Mouse (Mus musculus) heart, embryonic 13.5 days (tissue): ENCODE measurements at regions not wholly inside any gene's neighbourhood (a gene's known extent, or its start where the extent isn't known, plus 50 kb on each side); places are given as distances from the start of the nearest gene placed in this dataset.

ENCODE experiments used
- ATAC-seq: fragments of 200-750 bp; cut with Nextera tagmentation; 2 replicates; pipeline ENCODE4 v1.8.0; 2017; ENCODE audit warnings: moderate TSS enrichment; ENCODE audit not compliant: insufficient number of reproducible peaks, low FRiP score, low TSS enrichment; ENCODE audit errors: extremely low read depth
- H3K27ac ChIP-seq: fragments of 300-500 bp; sonication (generic); replicated peaks from 2 replicates; pipeline ENCODE4 v1.5.1; 2015; ENCODE audit warnings: moderate library complexity, mild to moderate bottlenecking, inconsistent platforms
- H3K27me3 ChIP-seq: fragments of 300-500 bp; sonication (generic); replicated peaks from 2 replicates; pipeline ENCODE4 v1.6.1; 2015; ENCODE audit warnings: mild to moderate bottlenecking, inconsistent platforms
- H3K36me3 ChIP-seq: fragments of 300-500 bp; sonication (generic); 2 replicates; pipeline ENCODE4 v1.6.1; 2015; ENCODE audit warnings: mild to moderate bottlenecking, inconsistent platforms
- H3K4me1 ChIP-seq: fragments of 300-500 bp; sonication (generic); 2 replicates; pipeline ENCODE4 v1.6.1; 2015; ENCODE audit warnings: inconsistent platforms
- H3K4me2 ChIP-seq: fragments of 300-500 bp; sonication (generic); 2 replicates; pipeline ENCODE4 v1.6.1; 2015; ENCODE audit warnings: inconsistent platforms, mild to moderate bottlenecking, moderate library complexity
- H3K4me3 ChIP-seq: fragments of 300-500 bp; sonication (generic); 2 replicates; pipeline ENCODE4 v1.5.1; 2015; ENCODE audit warnings: moderate library complexity, mild to moderate bottlenecking, inconsistent platforms
- H3K9ac ChIP-seq: fragments of 300-500 bp; sonication (generic); 2 replicates; pipeline ENCODE4 v1.6.1; 2015; ENCODE audit warnings: inconsistent platforms, mild to moderate bottlenecking, moderate library complexity
- H3K9me3 ChIP-seq: fragments of 300-500 bp; sonication (generic); 2 replicates; pipeline ENCODE4 v1.6.1; 2016; ENCODE audit warnings: inconsistent platforms
- WGBS: fragments of 180-500 bp; shearing (Covaris S2); methylation state at CpG from one replicate; pipeline ENCODE4 v1.1.7; 2015; ENCODE audit warnings: mixed read lengths; 5-methylcytosine and 5-hydroxymethylcytosine counted together

GRCm38 (mm10) chr12:39724172-39724571 lies 313.7 kb downstream of the Arl4a start:
- no peak overlapping the region for H3K4me3 ChIP-seq
- no peak overlapping the region for H3K4me2 ChIP-seq
- H3K27me3 ChIP-seq: no peaks in the 10 kb centered on the region
- no peak for ATAC-seq
- no peak overlapping the region for H3K9ac ChIP-seq
- 75% methylated on average over 2 of the region's 2 CpGs for WGBS
- no peaks in the 10 kb centered on the region for H3K9me3 ChIP-seq
- H3K36me3 ChIP-seq: no peaks in the 10 kb centered on the region
- no peak overlapping the region for H3K27ac ChIP-seq
- no peaks in the 10 kb centered on the region for H3K4me1 ChIP-seq

- Histone ChIP-seq H3K4me3 (no peak overlapping the region), H3K9me3 (no peaks in the 10 kb centered on the region), H3K27me3 (no peaks in the 10 kb centered on the region), H3K9ac (no peak overlapping the region), H3K36me3 (no peaks in the 10 kb centered on the region), H3K4me1 (peaks cover 4% of the 10 kb centered on the region; the same call in 1 of the 2 replicates), H3K4me2 (no peak overlapping the region), H3K27ac (no peak overlapping the region)
- 38% methylated on average over 4 of the region's 4 CpGs for WGBS
- no peak for ATAC-seq
These were observed 322.7 kb downstream of the Arl4a start for GRCm38 (mm10) chr12:39715120-39715519.

- H3K27ac ChIP-seq: no peak overlapping the region
- no peaks in the 10 kb centered on the region for H3K27me3 ChIP-seq
- H3K9me3 ChIP-seq: no peaks in the 10 kb centered on the region
- H3K4me3 ChIP-seq: no peak overlapping the region
- no peak overlapping the region for H3K4me2 ChIP-seq
- H3K9ac ChIP-seq: no peak overlapping the region
- 59% methylated on average over 2 of the region's 2 CpGs for WGBS
- H3K4me1 ChIP-seq: peaks cover 4% of the 10 kb centered on the region; the same call in 1 of the 2 replicates
- no peak for ATAC-seq
- no peaks in the 10 kb centered on the region for H3K36me3 ChIP-seq
These were observed 323.5 kb downstream of the Arl4a start for GRCm38 (mm10) chr12:39714169-39714794.

- WGBS: 81% methylated on average over 1 of the region's 1 CpGs
- H3K4me3 ChIP-seq: no peak overlapping the region
These were observed 326.0 kb downstream of the Arl4a start for GRCm38 (mm10) chr12:39711807-39712206.

GRCm38 (mm10) chr12:39709850-39710249 lies 328.0 kb downstream of the Arl4a start:
- ATAC-seq: no peak
- H3K4me1 ChIP-seq: no peaks in the 10 kb centered on the region
- H3K9me3 ChIP-seq: no peaks in the 10 kb centered on the region
- WGBS: 79% methylated on average over 5 of the region's 5 CpGs
- no peak overlapping the region for H3K4me2 ChIP-seq
- H3K4me3 ChIP-seq: no peak overlapping the region
- H3K36me3 ChIP-seq: no peaks in the 10 kb centered on the region
- H3K9ac ChIP-seq: no peak overlapping the region
- no peaks in the 10 kb centered on the region for H3K27me3 ChIP-seq
- H3K27ac ChIP-seq: no peak overlapping the region

More at GRCm38 (mm10) chr12:39711807-39712206, 326.0 kb downstream of the Arl4a start:
- H3K9me3 ChIP-seq: no peaks in the 10 kb centered on the region
- peaks cover 4% of the 10 kb centered on the region; the same call in 1 of the 2 replicates for H3K4me1 ChIP-seq
- no peak overlapping the region for H3K4me2 ChIP-seq
- H3K27me3 ChIP-seq: no peaks in the 10 kb centered on the region
- no peak overlapping the region for H3K9ac ChIP-seq
- no peak overlapping the region for H3K27ac ChIP-seq
- H3K36me3 ChIP-seq: no peaks in the 10 kb centered on the region
- ATAC-seq: no peak

GRCm38 (mm10) chr12:39697182-39697581 lies 340.6 kb downstream of the Arl4a start:
- no peak overlapping the region for H3K27ac ChIP-seq
- WGBS: 79% methylated on average over 3 of the region's 3 CpGs
- no peaks in the 10 kb centered on the region for H3K27me3 ChIP-seq
- no peak overlapping the region for H3K4me2 ChIP-seq
- no peaks in the 10 kb centered on the region for H3K4me1 ChIP-seq
- no peak overlapping the region for H3K9ac ChIP-seq
- H3K4me3 ChIP-seq: no peak overlapping the region
- no peaks in the 10 kb centered on the region for H3K9me3 ChIP-seq
- no peak for ATAC-seq
- H3K36me3 ChIP-seq: no peaks in the 10 kb centered on the region

GRCm38 (mm10) chr12:39695322-39695721 lies 342.5 kb downstream of the Arl4a start:
- no peaks in the 10 kb centered on the region for H3K4me1 ChIP-seq
- H3K9ac ChIP-seq: no peak overlapping the region
- H3K9me3 ChIP-seq: no peaks in the 10 kb centered on the region
- H3K4me3 ChIP-seq: no peak overlapping the region
- no peak overlapping the region for H3K4me2 ChIP-seq
- no peak overlapping the region for H3K27ac ChIP-seq
- no peak for ATAC-seq
- H3K36me3 ChIP-seq: no peaks in the 10 kb centered on the region
- H3K27me3 ChIP-seq: no peaks in the 10 kb centered on the region
- 36% methylated on average over 1 of the region's 1 CpGs for WGBS

GRCm38 (mm10) chr12:39692043-39692442 lies 345.8 kb downstream of the Arl4a start:
- Histone ChIP-seq H3K9me3 (no peaks in the 10 kb centered on the region), H3K4me2 (no peak overlapping the region), H3K9ac (no peak overlapping the region), H3K27me3 (no peaks in the 10 kb centered on the region), H3K36me3 (no peaks in the 10 kb centered on the region), H3K4me3 (no peak overlapping the region), H3K27ac (no peak overlapping the region), H3K4me1 (no peaks in the 10 kb centered on the region)
- WGBS: 82% methylated on average over 2 of the region's 2 CpGs
- no peak for ATAC-seq

- no peaks in the 10 kb centered on the region for H3K27me3 ChIP-seq
- H3K27ac ChIP-seq: no peak overlapping the region
- H3K4me2 ChIP-seq: no peak overlapping the region
- H3K9ac ChIP-seq: no peak overlapping the region
- H3K4me3 ChIP-seq: no peak overlapping the region
- ATAC-seq: no peak
- no peaks in the 10 kb centered on the region for H3K9me3 ChIP-seq
- no peaks in the 10 kb centered on the region for H3K4me1 ChIP-seq
- no peaks in the 10 kb centered on the region for H3K36me3 ChIP-seq
These were observed 352.4 kb downstream of the Arl4a start for GRCm38 (mm10) chr12:39685399-39685798.

GRCm38 (mm10) chr12:39682121-39682520 lies 355.7 kb downstream of the Arl4a start:
- Histone ChIP-seq H3K4me1 (no peaks in the 10 kb centered on the region), H3K36me3 (no peaks in the 10 kb centered on the region), H3K9ac (no peak overlapping the region), H3K4me2 (no peak overlapping the region), H3K27ac (no peak overlapping the region), H3K9me3 (no peaks in the 10 kb centered on the region), H3K27me3 (no peaks in the 10 kb centered on the region), H3K4me3 (no peak overlapping the region)
- no peak for ATAC-seq
- WGBS: 62% methylated on average over 1 of the region's 1 CpGs

- no peak for ATAC-seq
- Histone ChIP-seq H3K36me3 (no peaks in the 10 kb centered on the region), H3K4me1 (no peaks in the 10 kb centered on the region), H3K9ac (no peak overlapping the region), H3K27me3 (no peaks in the 10 kb centered on the region), H3K27ac (no peak overlapping the region), H3K9me3 (no peaks in the 10 kb centered on the region), H3K4me3 (no peak overlapping the region), H3K4me2 (no peak overlapping the region)
- WGBS: 79% methylated on average over 2 of the region's 2 CpGs
These were observed 362.2 kb downstream of the Arl4a start for GRCm38 (mm10) chr12:39675608-39676007.

- no peaks in the 10 kb centered on the region for H3K9me3 ChIP-seq
- no peaks in the 10 kb centered on the region for H3K27me3 ChIP-seq
- no peak for ATAC-seq
- no peaks in the 10 kb centered on the region for H3K4me1 ChIP-seq
- no peaks in the 10 kb centered on the region for H3K36me3 ChIP-seq
- WGBS: 71% methylated on average over 2 of the region's 2 CpGs
- H3K4me2 ChIP-seq: no peak overlapping the region
- H3K4me3 ChIP-seq: no peak overlapping the region
- no peak overlapping the region for H3K27ac ChIP-seq
- H3K9ac ChIP-seq: no peak overlapping the region
These were observed 370.1 kb downstream of the Arl4a start for GRCm38 (mm10) chr12:39667701-39668100.
